Mouse (Mus musculus) liver, embryonic 16.5 days (tissue): ENCODE measurements at regions not wholly inside any gene's neighbourhood (a gene's known extent, or its start where the extent isn't known, plus 50 kb on each side); places are given as distances from the start of the nearest gene placed in this dataset.

Experiments
- ATAC-seq: fragments of 200-750 bp; cut with Nextera tagmentation; 2 replicates; pipeline ENCODE4 v1.8.0; 2017; ENCODE audit warnings: low read depth, mild to moderate bottlenecking, moderate number of reproducible peaks, moderate library complexity
- H3K27ac ChIP-seq: fragments of 300-500 bp; sonication (generic); 2 replicates; pipeline ENCODE4 v1.5.1; 2014; ENCODE audit warnings: mild to moderate bottlenecking, low read length
- H3K27me3 ChIP-seq: fragments of 300-500 bp; sonication (generic); 2 replicates; pipeline ENCODE4 v1.6.1; 2014; ENCODE audit warnings: low read depth, low read length, mixed read lengths; ENCODE audit not compliant: control insufficient read depth, insufficient read depth
- H3K36me3 ChIP-seq: fragments of 300-500 bp; sonication (generic); 2 replicates; pipeline ENCODE4 v1.6.1; 2014; ENCODE audit warnings: mild to moderate bottlenecking; ENCODE audit not compliant: control insufficient read depth, insufficient read depth
- H3K4me1 ChIP-seq: fragments of 300-500 bp; sonication (generic); 2 replicates; pipeline ENCODE4 v1.6.1; 2014; ENCODE audit warnings: low read depth, low read length, mixed read lengths; ENCODE audit not compliant: control insufficient read depth
- H3K4me2 ChIP-seq: fragments of 300-500 bp; sonication (generic); 2 replicates; pipeline ENCODE4 v1.6.1; 2014; ENCODE audit warnings: low read depth, low read length, mixed read lengths
- H3K4me3 ChIP-seq: fragments of 300-500 bp; sonication (generic); 2 replicates; pipeline ENCODE4 v1.5.1; 2014; ENCODE audit warnings: low read depth, mild to moderate bottlenecking, low read length
- H3K9ac ChIP-seq: fragments of 300-500 bp; sonication (generic); 2 replicates; pipeline ENCODE4 v1.6.1; 2014; ENCODE audit warnings: low read depth, low read length
- H3K9me3 ChIP-seq: fragments of 300-500 bp; sonication (generic); replicated peaks from 2 replicates; pipeline ENCODE4 v1.6.1; 2016; ENCODE audit warnings: low read length; ENCODE audit not compliant: control insufficient read depth
- WGBS: fragments of 180-500 bp; shearing (Covaris S2); extraction: QIAGEN DNeasy Blood & Tissue Kit; methylation state at CpG from one replicate; pipeline ENCODE4 v1.1.7; 2014; ENCODE audit not compliant: insufficient replicate concordance; 5-methylcytosine and 5-hydroxymethylcytosine counted together

DNA sequence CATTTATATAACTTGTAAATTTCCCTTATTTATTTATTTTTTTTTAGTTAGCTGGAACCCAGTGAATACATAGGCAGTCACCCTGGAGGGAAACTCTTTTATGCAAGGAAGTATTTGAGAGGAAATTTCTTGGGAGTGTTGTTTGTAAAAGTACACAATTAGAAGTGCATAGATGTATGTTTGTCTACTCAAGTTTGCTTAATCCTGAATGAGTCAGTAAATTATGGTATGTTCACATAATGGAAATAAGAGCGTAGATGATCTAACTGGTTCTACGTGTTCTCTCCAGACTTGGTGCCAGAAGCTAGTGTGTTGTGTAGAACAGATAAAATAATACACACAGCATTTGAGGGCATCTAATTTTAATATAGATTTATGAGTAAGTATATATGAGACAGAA lies 310.5 kb downstream of the Klf5 start:
- H3K9ac ChIP-seq: no peak overlapping the region
- ATAC-seq: no peak
- no peak overlapping the region for H3K4me2 ChIP-seq
- no peak overlapping the region for H3K27ac ChIP-seq
- no peaks in the 10 kb centered on the region for H3K27me3 ChIP-seq
- H3K9me3 ChIP-seq: no peaks in the 10 kb centered on the region
- no peaks in the 10 kb centered on the region for H3K4me1 ChIP-seq
- no peaks in the 10 kb centered on the region for H3K36me3 ChIP-seq
- no peak overlapping the region for H3K4me3 ChIP-seq
- 85% methylated on average over 2 of the region's 2 CpGs for WGBS

DNA sequence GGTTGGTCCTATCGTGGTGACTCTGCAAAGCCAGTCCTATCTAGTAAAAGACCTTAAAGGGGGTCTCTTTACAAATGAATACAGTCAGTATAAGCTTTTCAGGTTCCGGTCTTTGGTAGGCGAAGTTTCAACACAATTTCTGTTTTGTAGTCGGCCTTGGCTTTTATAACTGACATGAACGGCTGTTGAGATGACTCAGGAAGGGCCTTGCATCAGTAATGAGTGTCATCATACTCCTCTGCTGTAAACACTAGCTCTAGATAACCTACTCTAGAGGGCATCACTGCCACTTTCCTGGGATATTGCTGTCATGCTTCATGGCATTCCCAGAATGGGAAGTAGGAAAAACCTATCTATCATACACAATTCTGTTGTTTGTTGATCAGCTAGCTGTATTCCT lies 312.9 kb downstream of the Klf5 start:
- H3K9ac ChIP-seq: no peak overlapping the region
- ATAC-seq: no peak
- 60% methylated on average over 5 of the region's 5 CpGs for WGBS
- no peak overlapping the region for H3K4me2 ChIP-seq
- no peak overlapping the region for H3K27ac ChIP-seq
- no peaks in the 10 kb centered on the region for H3K27me3 ChIP-seq
- no peaks in the 10 kb centered on the region for H3K4me1 ChIP-seq
- no peak overlapping the region for H3K4me3 ChIP-seq
- no peaks in the 10 kb centered on the region for H3K36me3 ChIP-seq
- no peaks in the 10 kb centered on the region for H3K9me3 ChIP-seq

GRCm38 (mm10) chr14:99612114-99612513 lies 313.6 kb downstream of the Klf5 start:
- Histone ChIP-seq H3K4me3 (no peak overlapping the region), H3K36me3 (no peaks in the 10 kb centered on the region), H3K9ac (no peak overlapping the region), H3K27ac (no peak overlapping the region), H3K4me2 (no peak overlapping the region), H3K9me3 (no peaks in the 10 kb centered on the region), H3K4me1 (no peaks in the 10 kb centered on the region; the same call in 1 of the 2 replicates), H3K27me3 (no peaks in the 10 kb centered on the region)
- WGBS: 67% methylated on average over 3 of the region's 3 CpGs
- ATAC-seq: no peak

GRCm38 (mm10) chr14:99614748-99615147 lies 316.3 kb downstream of the Klf5 start:
- Histone ChIP-seq H3K4me3 (no peak overlapping the region), H3K36me3 (no peaks in the 10 kb centered on the region), H3K9me3 (no peaks in the 10 kb centered on the region), H3K27ac (no peak overlapping the region), H3K4me1 (no peaks in the 10 kb centered on the region; the same call in 1 of the 2 replicates), H3K4me2 (no peak overlapping the region), H3K9ac (no peak overlapping the region), H3K27me3 (no peaks in the 10 kb centered on the region)
- WGBS: 34% methylated on average over 3 of the region's 3 CpGs
- ATAC-seq: no peak

- 0 out of 2 replicates have a peak, but pooled peaks have one; percentile 27 for ATAC-seq
- no peak overlapping the region for H3K27ac ChIP-seq
- WGBS: 32% methylated on average over 7 of the region's 7 CpGs
Observed at GRCm38 (mm10) chr14:99616655-99617335, 318.3 kb downstream of the Klf5 start.

DNA sequence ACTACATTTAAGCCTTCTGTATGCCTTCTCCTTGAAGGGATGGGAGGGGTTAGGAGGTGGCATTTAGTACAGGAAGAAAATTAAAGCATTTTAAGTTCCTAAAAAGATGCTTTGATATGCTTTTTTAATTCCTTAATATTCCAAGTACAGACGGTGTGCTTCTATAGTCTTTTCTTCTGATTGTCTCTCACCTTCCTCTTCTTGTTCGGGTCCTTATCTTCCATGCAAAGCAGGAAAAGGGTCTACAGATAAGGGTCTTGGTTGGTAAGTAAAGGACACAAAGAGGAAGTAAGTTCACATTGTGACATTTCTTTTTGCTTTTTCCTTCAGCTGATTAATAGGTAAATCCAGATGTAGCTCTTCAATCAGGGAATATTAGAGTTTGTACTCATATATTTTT lies 318.9 kb downstream of the Klf5 start:
- WGBS: 9% methylated on average over 2 of the region's 2 CpGs
- H3K36me3 ChIP-seq: no peaks in the 10 kb centered on the region
- no peaks in the 10 kb centered on the region; the same call in 1 of the 2 replicates for H3K4me1 ChIP-seq
- no peak overlapping the region for H3K4me3 ChIP-seq
- no peak overlapping the region for H3K4me2 ChIP-seq
- H3K27me3 ChIP-seq: no peaks in the 10 kb centered on the region
- H3K9me3 ChIP-seq: no peaks in the 10 kb centered on the region
- no peak overlapping the region for H3K27ac ChIP-seq
- H3K9ac ChIP-seq: no peak overlapping the region
- no peak for ATAC-seq

More at GRCm38 (mm10) chr14:99616655-99617335, 318.3 kb downstream of the Klf5 start:
- H3K4me2 ChIP-seq: no peak overlapping the region
- H3K4me1 ChIP-seq: no peaks in the 10 kb centered on the region; the same call in 1 of the 2 replicates
- no peaks in the 10 kb centered on the region for H3K36me3 ChIP-seq
- no peaks in the 10 kb centered on the region for H3K27me3 ChIP-seq
- H3K4me3 ChIP-seq: no peak overlapping the region
- H3K9ac ChIP-seq: no peak overlapping the region
- no peaks in the 10 kb centered on the region for H3K9me3 ChIP-seq

GRCm38 (mm10) chr14:99621538-99621937 lies 323.0 kb downstream of the Klf5 start:
- no peak for ATAC-seq
- WGBS: 51% methylated on average over 3 of the region's 3 CpGs
- H3K9ac ChIP-seq: no peak overlapping the region

DNA sequence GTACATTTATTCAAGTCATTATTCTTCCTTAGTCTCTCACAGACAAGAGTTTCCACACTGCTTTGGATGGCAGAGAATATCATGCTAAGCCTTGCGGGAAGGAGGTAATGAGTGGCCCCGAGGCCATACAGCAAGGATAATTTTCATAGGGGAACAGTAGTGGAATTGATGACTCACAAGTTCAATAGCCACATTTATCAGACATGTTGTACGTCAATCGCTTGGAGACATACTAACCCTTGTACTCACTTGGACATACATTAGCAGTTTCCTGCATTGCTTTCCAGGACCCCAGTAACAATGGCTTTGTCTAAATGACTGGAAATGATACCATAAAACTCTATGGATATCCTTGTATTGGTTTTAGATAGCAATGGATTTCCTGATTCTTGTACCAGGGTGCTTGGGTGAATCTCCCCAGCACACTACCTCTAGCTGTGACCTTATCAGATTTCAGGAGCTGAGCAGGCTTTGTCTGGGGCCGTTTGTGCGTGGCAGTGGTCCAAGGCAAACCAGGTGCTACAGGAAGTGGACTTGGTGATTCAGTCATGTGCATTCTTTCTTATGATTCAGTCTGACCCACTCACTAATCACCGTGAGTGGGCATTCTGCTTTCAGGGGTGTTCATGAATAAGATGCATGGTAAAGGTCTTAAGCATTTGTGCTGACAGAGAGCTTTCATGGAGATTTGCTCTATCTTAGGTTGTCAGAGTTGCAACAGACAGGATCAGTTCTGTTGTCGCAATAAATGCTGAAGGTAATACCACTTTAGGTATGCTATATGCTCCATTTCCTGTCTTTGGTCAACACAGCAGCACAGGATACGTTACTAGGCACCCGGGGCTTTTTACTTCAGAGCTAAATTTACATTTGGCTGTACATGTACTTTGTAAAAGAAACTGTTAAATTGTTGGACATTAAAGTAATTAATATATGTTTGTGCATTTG lies 326.2 kb downstream of the Klf5 start:
- ATAC-seq: no peak
- Histone ChIP-seq H3K4me2 (no peak overlapping the region), H3K27ac (no peak overlapping the region), H3K36me3 (no peaks in the 10 kb centered on the region), H3K9me3 (no peaks in the 10 kb centered on the region), H3K4me1 (no peaks in the 10 kb centered on the region), H3K4me3 (no peak overlapping the region), H3K27me3 (no peaks in the 10 kb centered on the region), H3K9ac (no peak overlapping the region)
- WGBS: 52% methylated on average over 10 of the region's 10 CpGs

More at GRCm38 (mm10) chr14:99621538-99621937, 323.0 kb downstream of the Klf5 start:
- Histone ChIP-seq H3K4me3 (no peak overlapping the region), H3K4me1 (no peaks in the 10 kb centered on the region; the same call in 1 of the 2 replicates), H3K4me2 (no peak overlapping the region), H3K27me3 (no peaks in the 10 kb centered on the region), H3K27ac (no peak overlapping the region), H3K36me3 (no peaks in the 10 kb centered on the region), H3K9me3 (no peaks in the 10 kb centered on the region)

- Histone ChIP-seq H3K27me3 (no peaks in the 10 kb centered on the region), H3K4me1 (no peaks in the 10 kb centered on the region)
- 50% methylated on average over 1 of the region's 1 CpGs for WGBS
Observed at GRCm38 (mm10) chr14:99627615-99628014, 329.1 kb downstream of the Klf5 start.

More at GRCm38 (mm10) chr14:99627615-99628014, 329.1 kb downstream of the Klf5 start:
- H3K4me2 ChIP-seq: no peak overlapping the region
- H3K36me3 ChIP-seq: no peaks in the 10 kb centered on the region
- no peak for ATAC-seq
- H3K4me3 ChIP-seq: no peak overlapping the region
- H3K9me3 ChIP-seq: no peaks in the 10 kb centered on the region
- H3K9ac ChIP-seq: no peak overlapping the region
- H3K27ac ChIP-seq: no peak overlapping the region
